Mouse (Mus musculus): ENCODE measurements at regions not wholly inside any gene's neighbourhood (a gene's known extent, or its start where the extent isn't known, plus 50 kb on each side); places are given as distances from the start of the nearest gene placed in this dataset.

DNA sequence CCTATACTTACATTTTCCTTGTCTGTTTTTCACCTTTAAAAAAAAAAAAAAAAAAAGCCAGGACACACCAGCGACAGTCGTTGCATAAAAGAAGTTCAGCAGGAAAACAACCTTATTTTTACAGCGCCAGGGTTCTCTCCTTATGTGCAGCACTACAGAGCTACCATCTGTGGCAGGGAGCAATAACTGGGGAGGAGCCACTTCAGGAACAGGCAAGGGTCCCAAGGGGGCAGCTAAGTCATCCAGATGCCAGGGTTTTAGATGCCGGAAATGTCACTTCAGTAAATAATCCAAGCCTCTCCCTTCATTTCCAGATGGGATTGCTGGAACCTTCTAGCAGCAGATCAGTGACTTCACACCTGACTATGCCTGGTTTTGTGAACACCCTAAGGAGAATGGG is 923.1 kb upstream of the Jmjd1c start:
- TF ChIP-seq MAX (IDR thresholded peaks at IDR 0.05) (no peak), CEBPB (IDR thresholded peaks at IDR 0.05; ENCODE audit: low read depth) (no peak), CTCF (IDR thresholded peaks at IDR 0.05; ENCODE audit: control insufficient read depth, insufficient read depth, insufficient read length) (no peak), MYOG (IDR thresholded peaks at IDR 0.05; ENCODE audit: control insufficient read depth, extremely low read depth, insufficient read length) (no peak), MYOD1 (IDR thresholded peaks at IDR 0.05; ENCODE audit: control insufficient read depth, insufficient read length, low read depth) (no peak)
